Mouse (Mus musculus) embryonic facial prominence, embryonic 11.5 days (tissue): Measurements from ENCODE around the gene Crtac1. TPM values are rescaled to one million over a fixed set of nuclear protein-coding genes. Genes with fewer than 3 reads are reported as not detected.

Source experiments
- ATAC-seq: fragments of 200-750 bp; cut with Nextera tagmentation; replicated peaks from 2 replicates; pipeline ENCODE4 v1.8.0; 2017; ENCODE audit warnings: low read depth; ENCODE audit not compliant: insufficient number of reproducible peaks, low FRiP score, low TSS enrichment
- DNase-seq: peaks from one replicate; pipeline ENCODE4 v3.0.0-alpha.2; 2015; ENCODE audit warnings: low spot score
- H3K27ac ChIP-seq: fragments of 300-500 bp; sonication (generic); replicated peaks from 2 replicates; pipeline ENCODE4 v1.5.1; 2014; ENCODE audit warnings: mild to moderate bottlenecking, low read depth, low read length, control low read depth
- H3K27me3 ChIP-seq: fragments of 300-500 bp; sonication (generic); 2 replicates; pipeline ENCODE4 v1.6.1; 2014; ENCODE audit warnings: mild to moderate bottlenecking, low read length, moderate library complexity, mixed read lengths; ENCODE audit not compliant: control insufficient read depth, insufficient read depth
- H3K36me3 ChIP-seq: fragments of 300-500 bp; sonication (generic); replicated peaks from 2 replicates; pipeline ENCODE4 v1.6.1; 2014; ENCODE audit warnings: low read depth, mild to moderate bottlenecking, low read length, moderate library complexity, mixed read lengths; ENCODE audit not compliant: control insufficient read depth, insufficient read depth
- H3K4me1 ChIP-seq: fragments of 300-500 bp; sonication (generic); 2 replicates; pipeline ENCODE4 v1.6.1; 2014; ENCODE audit warnings: low read length, mixed read lengths; ENCODE audit not compliant: control insufficient read depth, insufficient read depth
- H3K4me2 ChIP-seq: fragments of 300-500 bp; sonication (generic); 2 replicates; pipeline ENCODE4 v1.6.1; 2014; ENCODE audit warnings: low read depth, mild to moderate bottlenecking, control low read depth, low read length, moderate library complexity
- H3K4me3 ChIP-seq: fragments of 300-500 bp; sonication (generic); 2 replicates; pipeline ENCODE4 v1.5.1; 2014; ENCODE audit warnings: low read depth, low read length, control low read depth
- H3K9ac ChIP-seq: fragments of 300-500 bp; sonication (generic); replicated peaks from 2 replicates; pipeline ENCODE4 v1.6.1; 2014; ENCODE audit warnings: mild to moderate bottlenecking, control low read depth, low read length
- H3K9me3 ChIP-seq: fragments of 300-500 bp; sonication (generic); replicated peaks from 2 replicates; pipeline ENCODE4 v1.6.1; 2016; ENCODE audit warnings: mild to moderate bottlenecking, low read length, inconsistent platforms, mixed read lengths; ENCODE audit not compliant: control insufficient read depth
- WGBS: fragments of 180-500 bp; shearing (Covaris S2); extraction: QIAGEN DNeasy Blood & Tissue Kit; methylation state at CpG from one replicate; pipeline ENCODE4 v1.1.7; 2014; 5-methylcytosine and 5-hydroxymethylcytosine counted together
- microRNA-seq: library from miRNA; unstranded; fragments of <30 nt; microRNA quantifications from one replicate; pipeline ENCODE4, GENCODE M21; 2016; ENCODE audit warnings: borderline number of aligned reads
- polyA plus RNA-seq: library from polyadenylated mRNA; unstranded; fragments of >200 nt; fragmentation: Nextera tagmentation; extraction: Ambion mirVana; gene quantifications from 2 replicates; pipeline ENCODE4 v1.2.1, GENCODE M21; 2014

Gene Crtac1
- polyA plus RNA-seq, 1 experiment from 2014 or later: 5.8 TPM

DNA sequence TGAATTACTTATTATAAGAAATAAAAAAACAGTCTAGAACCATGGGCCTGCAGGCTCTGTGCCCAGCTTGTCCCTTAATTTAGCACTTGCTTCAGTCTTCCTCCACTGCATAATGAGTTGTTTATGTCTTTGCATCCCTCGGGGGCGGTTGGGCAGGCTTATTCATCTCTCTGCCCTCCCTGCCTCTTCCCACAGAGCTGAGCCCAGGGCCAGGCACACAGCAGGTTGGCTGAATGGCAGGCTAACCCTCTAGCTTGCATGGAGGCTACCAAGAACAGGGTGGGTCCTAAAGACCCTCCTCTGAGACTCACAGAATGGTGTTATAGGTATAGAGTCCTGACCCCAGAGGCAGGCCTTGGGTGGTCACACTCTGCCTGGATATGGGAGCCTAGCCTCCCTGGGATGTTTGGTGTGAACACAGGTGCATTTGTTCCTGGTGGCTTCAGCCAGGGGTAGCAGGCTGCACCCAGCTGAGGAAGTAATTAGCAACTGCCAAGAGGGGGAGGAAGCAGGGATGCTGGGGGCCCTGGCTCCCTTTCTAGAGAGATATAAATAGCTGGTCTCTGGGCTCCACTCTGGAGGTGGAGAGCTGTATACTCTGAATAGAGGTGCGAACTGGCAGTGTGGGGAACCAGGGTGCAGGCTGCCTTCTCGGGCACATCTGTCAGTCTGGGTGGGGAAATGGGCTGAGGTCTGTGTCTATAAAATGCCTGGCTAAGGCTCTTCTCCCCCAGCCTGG is 193.8 kb downstream of the Crtac1 start:
- H3K27me3 ChIP-seq: no peaks in the 10 kb centered on the region
- no peak overlapping the region for H3K4me2 ChIP-seq
- H3K36me3 ChIP-seq: no peaks in the 10 kb centered on the region
- no peak for DNase-seq
- no peaks in the 10 kb centered on the region for H3K9me3 ChIP-seq
- H3K4me3 ChIP-seq: no peak overlapping the region
- 22% methylated on average over 4 of the region's 4 CpGs for WGBS
- H3K9ac ChIP-seq: no peak overlapping the region
- no peak for ATAC-seq
- no peak overlapping the region for H3K27ac ChIP-seq
- no peaks in the 10 kb centered on the region for H3K4me1 ChIP-seq

Small RNA genes within 50 kb of the gene (microRNA-seq; reads per million reads assigned to microRNA genes)
- gene Gm26339: not detected
- 1.9 reads per million for gene Mir3085

Other genes with a start within 250 kb of the Crtac1 start
- 0.64 and 1.2 TPM in 2 replicates for gene Sfrp5, start 229.5 kb downstream of the Crtac1 start, polyA plus RNA-seq
- 0.73 and 1.2 TPM in 2 replicates for gene Golga7b, start 184.2 kb downstream of the Crtac1 start, polyA plus RNA-seq
- gene R3hcc1l, start 87.0 kb upstream of the Crtac1 start, polyA plus RNA-seq: 31.3 and 36.9 TPM in 2 replicates
- 0.06 and 0.28 TPM in 2 replicates for gene Loxl4, start 181.0 kb upstream of the Crtac1 start, polyA plus RNA-seq